Mouse (Mus musculus): ENCODE results near the gene Tmem150c.

Tmem150c gene

DNA sequence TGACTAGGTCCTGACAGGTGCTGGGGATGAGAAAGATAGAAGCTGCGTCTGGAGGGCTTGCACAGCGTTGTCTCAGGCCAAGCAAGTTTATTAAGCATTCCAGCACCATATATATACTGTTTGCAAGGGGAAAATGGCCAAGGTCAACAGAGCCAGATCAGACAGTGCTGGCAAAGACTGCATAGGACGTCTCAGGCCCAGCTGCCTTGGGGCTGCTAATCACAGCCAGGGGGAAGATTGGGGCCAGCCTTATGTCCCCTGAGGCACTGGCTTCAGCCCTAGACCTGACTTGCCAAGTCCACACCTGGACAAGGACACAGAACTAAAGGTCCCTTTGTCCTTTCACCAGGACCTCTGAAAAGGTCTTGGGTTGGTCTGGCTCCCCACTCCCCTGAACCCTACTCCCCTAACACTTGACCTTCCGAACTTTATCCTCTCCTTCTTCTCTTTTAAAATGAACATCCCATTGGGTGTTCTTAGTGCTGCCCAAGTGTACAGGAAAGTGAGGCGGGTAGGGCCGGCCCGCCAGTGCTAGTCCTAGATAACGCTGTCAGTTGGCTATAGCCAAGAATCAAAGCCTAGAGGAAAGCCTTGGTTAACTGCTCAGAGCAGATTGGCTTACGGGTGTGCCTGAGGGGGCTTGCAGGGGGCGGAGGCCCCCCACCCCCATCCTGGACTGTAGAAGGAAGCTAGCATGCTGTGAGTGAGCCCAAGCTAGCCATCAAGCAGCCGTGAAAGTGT lies 104.6 kb downstream of the Tmem150c start:
- no peak for DNase-seq (ENCODE audit: low spot score in 2 of 2)

DNA sequence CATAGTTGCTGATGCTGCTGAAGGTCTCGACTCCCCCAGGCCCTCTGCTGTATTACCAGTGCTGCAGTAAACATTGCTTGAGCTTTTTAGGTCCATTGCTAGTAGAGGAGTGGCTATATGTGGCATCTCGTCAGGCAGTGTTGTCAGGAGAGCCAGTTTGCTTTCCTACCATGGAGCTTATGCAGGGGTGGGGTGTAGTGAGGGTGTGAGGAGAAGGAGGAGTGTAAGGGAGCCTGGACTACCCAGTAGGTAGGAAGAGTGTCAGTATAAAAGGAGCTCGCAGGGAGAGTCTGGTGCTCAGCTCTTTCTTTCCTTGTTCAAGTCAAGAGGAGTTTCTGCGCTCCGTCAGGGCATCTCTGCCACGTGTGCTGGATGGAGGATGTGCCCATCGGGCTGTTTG lies 106.9 kb downstream of the Tmem150c start:
- no peak for DNase-seq (ENCODE audit: low spot score in 2 of 2)

DNA sequence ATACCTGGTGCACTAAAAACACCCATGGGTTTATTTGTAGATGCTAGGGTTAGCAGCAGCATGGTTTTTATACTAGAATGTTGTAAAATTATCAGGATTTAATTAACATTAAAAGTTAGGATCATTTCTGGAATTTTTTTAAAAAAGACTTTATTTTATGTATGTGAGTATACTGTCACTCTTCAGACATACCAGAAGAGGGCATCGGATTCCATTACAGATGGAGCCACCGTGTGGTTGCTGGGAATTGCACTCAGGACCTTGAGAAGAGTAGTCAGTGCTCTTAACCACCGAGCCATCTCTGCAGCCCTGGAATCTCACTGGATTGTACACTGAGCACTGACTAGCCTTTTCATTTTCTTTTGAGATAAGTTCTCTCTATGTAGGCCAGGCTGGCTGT lies 109.7 kb downstream of the Tmem150c start:
- no peak for DNase-seq (ENCODE audit: low spot score in 2 of 2)

DNA sequence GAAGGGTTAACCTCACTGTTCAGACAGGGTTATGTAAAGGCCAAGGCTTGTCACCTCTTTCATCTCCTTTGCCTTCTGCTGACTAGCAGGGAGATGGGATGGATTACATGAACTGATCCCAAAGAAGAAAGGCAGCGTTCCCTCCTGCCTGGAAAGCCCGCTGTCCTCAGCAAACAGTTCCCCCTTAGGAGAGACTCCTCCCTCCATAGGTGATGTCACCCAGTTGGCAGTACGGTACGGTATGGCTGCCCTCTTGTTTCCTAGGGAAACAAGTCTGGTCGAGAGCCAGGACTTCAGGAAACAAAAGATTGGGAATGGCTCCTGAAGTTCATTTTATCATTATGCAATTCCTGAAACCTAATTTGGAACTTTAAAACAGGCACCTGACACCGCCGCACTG lies 111.7 kb downstream of the Tmem150c start:
- no peak for DNase-seq (ENCODE audit: low spot score in 2 of 2)

DNA sequence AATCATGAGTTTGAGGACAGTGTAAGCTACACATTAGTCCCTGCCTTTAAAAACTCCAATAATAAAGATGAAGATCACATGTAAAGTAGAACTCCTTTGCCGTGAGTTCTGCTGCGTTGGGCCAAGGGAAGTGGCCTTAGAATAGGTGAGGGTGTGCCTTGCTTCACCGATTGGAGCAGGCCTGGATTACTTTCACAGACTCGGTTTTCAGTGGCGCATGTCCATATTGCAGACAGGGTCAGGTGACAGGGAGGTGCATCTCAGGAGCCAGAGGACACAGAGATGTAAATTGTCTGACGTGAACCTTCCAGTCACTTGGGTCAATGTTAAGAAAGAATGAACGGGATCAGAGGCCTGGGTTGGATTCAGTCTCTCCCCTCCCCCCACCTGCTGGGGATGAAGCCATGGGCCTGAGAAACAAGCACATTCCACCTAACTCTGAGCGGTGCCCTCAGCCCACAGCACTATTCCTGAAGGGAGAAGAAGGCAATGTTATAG lies 112.4 kb downstream of the Tmem150c start:
- DNase-seq (ENCODE audit: low spot score in 2 of 2), result no peak

DNA sequence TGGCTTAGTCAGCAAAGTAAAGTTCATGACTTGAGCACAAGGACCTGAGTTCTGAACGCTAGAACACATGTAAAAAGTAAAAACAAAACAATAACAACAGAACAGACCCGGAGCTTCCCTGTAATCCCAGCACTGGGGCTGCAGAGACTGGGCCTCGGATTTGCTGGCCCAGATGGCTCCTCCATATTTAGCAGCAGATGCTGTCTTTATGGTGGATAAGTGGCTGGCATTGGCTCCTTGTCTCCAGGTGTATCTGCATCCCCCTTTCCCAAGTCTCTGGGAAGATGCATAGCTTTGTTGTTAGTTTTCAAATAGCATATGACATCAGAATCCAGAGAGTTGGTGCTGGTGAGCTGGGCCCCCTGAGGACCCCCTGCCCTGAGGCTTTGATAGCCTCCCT lies 113.5 kb downstream of the Tmem150c start:
- DNase-seq (ENCODE audit: low spot score in 2 of 2), result no peak

DNA sequence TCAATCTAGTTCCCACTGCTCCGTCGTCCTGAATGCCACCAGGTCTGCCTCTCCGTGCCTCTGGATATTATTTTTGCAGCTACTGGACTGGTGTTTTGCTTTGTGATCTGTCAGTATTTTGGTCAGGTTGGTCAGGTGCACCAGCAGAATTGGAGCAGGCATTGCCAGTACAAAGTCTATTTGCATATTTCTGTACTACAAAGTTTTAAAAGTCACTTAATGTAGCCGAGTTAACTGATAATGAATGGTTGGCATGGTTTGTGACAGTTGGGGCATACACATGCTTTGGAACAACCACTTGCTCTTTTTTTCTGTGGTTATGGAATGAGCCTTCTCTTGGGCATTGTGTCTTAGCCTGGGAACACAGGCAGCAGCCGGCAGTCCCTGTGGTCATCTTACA lies 115.0 kb downstream of the Tmem150c start:
- no peak for DNase-seq (ENCODE audit: low spot score in 2 of 2)

DNA sequence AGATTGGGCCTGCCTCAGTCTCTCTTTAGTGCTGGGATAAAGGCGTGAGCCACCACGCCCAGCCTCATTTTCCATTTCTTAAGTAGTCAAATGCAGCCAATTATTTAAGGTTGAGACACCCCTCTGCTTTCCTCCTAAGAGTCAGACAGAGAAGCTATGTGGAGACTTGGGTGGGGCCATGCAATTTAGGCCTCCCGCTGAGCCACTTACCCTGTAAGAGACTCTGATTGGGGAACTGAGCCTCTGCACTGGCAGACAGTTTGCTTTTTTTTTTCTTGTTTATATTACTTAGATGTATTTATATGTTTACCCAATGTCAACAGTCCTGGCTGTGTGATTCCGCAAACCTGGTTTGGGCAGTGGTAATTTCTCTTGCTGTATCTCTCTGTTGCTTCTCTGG lies 115.6 kb downstream of the Tmem150c start:
- DNase-seq (ENCODE audit: low spot score in 2 of 2), result no peak

DNA sequence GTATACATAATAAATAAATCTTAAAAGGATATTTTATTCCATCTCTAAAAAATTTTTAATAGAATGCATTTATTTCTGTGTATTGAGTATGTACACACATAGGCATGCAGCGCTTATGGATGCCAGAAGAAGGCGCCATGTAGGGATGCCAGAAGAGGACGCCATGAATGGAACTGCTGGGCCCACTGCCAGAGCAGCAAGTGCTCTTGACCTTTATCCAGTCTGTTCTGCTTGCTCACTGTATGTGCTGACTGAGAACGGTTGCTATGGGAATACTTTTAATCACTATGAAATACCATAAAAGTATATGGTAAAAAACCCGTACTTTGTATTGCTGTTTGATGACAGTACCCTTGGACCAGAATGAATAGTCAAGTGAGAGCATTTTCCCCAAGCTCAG lies 116.2 kb downstream of the Tmem150c start:
- no peak for DNase-seq (ENCODE audit: low spot score in 2 of 2)

DNA sequence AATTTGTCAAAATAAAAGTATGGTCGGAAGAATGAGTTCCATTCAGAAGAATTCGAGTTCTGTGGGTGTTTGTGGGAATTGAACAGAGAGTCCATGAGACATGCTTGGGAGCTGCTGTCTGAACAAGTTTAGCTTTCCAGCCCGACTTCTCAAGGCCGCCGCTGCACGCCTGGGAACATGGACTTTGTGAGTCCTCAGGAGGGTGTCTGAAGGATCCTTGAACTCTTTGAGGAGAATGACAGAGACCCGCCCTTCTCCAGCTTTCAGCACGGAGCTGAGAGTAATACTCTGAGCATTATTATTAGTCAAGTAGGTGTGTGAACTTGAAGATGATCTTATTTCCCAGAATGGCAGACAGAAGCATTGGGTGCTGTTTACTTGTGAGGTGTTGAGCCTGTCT lies 117.1 kb downstream of the Tmem150c start:
- DNase-seq (ENCODE audit: low spot score in 2 of 2), result no peak

DNA sequence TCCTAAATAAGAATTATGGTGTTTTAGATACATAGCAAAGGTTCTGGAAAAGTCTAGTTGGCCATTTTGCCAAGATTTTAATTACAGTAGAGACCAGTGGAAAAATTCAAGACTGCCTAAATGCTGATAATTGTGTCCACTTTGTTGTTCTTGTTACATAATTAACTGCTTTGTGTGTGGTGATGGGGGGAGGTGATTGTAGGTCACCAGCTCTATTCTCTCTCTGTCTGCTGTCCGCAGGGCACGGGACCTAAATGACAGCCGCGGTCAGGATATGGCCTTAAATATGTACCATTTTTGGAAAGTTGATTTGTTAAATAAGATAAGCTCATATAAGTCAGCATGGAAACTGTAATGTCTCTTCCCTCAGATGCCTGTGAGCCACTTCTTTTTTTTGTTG lies 118.3 kb downstream of the Tmem150c start:
- DNase-seq (ENCODE audit: low spot score in 2 of 2), result no peak

DNA sequence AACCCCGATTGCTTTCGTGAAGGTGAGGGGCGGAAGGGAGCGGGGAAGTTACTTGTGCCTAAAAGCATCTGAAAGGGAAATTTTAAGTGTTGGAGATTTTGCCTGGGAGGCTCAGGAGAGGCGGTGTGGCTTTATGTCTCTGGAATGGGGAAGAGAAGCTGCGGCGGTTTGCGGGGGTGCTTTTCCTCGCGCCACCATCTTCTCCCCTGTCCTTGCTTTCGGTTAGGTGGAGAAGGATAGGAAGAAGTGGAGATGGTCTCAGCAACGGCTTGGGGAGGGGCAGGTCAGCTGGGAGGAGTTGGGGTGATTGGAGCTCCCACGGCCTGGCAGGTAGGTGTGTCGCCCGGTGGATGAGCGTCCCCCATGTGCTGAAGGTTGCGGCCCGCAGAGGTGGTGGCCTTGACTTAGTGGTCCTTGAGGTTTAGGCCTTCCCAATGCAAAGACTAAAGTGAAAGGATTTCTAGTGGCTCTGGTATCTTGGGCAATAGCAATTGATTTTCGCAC lies 119.3 kb downstream of the Tmem150c start:
- peak; percentile 4 to 59 for DNase-seq (ENCODE audit: low spot score in 2 of 2)

DNA sequence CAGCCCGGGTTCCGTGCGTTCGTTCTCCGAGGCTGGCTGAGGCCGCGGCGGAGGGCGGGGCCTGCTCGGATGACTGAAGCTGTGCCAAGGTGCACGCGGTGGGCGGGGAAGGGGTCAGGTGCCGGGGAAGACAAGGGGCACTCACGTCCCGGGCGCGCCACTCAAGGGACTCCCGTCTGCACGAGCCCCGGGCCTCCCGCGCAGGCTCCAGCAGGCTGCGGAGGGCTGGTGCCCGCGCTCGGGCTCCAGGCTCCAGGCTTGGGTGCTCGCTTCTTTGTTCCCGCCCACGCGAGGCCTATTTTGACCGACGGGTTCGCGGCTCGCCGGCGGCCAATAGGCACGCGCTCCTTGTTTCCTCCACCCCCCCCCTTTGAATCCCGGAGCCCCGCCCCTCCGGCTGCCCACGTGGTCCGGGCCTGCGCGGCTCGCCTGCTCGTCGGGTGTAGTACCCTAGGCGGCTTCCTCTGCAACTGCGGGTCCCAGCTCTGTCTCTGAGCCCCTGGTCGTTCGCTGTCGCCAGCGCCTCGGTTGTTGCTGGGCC lies 119.9 kb downstream of the Tmem150c start, which contains the start of the genes Hnrnpdl and Enoph1:
Gene Hnrnpdl, minus strand, starts transcription at position 63 of the 541 bp plus-strand sequence.
Gene Enoph1, plus strand, starts transcription at position 384 of the 541 bp plus-strand sequence.
- DNase-seq (ENCODE audit: low spot score in 2 of 2), result peak; percentile 88 to 94

DNA sequence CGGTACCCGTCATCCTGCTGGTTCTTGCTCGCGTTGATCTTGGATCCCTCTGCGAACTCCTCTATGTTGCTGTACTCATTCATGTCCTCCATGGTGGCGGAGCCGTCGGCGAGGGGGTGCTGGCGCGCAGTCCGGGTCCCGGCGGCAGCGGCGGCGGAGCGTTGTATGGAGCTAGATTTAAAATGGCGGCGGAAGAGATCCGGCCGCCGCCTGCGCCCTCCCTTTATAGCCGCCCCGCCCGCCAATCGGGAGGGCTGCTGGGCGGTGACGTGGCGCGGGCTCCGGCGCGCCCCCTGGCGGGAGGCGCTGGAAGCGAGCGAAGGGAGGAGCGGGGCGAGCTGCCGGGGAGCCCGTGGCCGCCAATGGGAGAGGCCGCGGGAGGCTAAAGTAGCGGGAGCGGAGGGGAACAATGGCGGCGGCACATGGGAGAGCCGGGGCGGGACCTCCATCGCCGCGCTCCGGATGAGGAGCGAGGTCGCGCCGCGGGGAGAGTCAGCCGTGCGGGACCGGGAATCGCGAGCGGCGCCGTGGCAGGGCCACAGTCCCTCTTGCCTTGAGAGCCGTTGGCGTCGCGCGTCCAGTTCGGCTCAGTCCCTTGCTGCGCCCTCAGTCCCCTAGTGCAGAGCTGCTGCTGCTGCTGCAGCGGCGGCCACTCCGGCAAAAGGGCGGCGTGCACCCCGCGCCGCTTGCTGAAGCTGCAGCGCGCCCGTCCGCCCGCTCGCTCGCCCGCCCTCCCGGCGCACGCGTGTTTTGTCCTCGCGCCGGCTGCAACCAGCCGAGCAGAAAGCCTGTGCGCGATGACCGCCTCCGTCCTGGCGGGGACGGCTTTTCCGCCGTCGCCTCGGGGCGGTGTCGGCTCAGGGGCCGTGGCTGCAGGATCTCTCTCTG lies 120.7 kb downstream of the Tmem150c start:
- peak; percentile 94 to 95 for DNase-seq (ENCODE audit: low spot score in 2 of 2)

DNA sequence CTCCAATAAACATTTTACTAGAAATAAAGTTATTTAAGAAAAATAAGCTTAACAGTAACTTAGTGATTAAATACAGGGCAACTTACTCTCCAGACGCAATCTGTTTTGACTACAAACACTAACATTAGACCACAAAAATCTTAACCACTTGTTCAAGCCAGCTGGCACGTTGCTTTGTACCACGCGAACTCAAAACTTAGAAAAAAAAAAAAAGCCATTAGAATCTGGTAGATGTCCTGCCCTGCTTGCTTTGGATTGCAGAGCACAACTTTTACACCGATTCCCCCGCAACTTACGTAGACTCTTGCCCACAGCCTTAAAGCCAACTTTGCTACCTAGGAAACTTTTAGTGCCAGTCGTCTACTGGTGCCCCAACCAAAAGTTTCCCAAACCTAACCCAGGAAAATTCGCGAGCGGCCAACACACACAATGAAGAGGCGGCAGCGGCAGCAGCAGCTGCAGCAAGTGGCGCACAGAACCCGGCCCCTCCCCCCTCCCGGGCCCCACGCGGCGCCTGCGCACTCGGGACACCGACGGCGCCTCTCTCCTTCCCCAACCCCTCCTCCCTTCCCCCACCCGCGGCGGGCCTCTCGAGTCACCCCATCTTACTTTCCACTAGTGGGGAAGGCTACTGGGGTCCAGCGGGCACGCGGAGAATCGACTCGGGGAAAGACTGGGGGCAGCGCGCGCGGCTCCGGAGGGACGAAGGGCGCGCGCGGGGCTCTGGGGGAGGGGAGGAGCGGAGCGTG lies 121.5 kb downstream of the Tmem150c start:
- peak; percentile 85 to 87 for DNase-seq (ENCODE audit: low spot score in 2 of 2)

DNA sequence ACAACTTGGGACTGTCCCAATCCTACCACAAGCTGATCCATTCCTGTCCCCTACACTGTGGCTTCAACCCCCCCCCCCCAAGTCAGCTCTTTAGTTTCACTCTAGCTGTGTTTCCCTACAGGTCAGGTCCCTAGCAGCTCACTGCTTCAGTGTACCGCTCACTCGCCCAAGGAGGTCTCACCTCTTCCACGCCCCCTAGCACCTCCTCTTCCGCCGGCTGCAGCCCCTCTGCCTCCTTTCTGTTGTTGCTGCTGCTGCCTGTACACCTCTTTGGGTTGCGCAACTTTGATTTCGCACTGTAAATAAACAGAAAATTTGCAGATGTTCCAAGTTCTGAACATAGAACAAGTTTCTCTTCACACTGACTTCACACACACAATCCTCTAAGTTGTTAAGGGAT lies 122.9 kb downstream of the Tmem150c start:
- no peak for DNase-seq (ENCODE audit: low spot score in 2 of 2)

DNA sequence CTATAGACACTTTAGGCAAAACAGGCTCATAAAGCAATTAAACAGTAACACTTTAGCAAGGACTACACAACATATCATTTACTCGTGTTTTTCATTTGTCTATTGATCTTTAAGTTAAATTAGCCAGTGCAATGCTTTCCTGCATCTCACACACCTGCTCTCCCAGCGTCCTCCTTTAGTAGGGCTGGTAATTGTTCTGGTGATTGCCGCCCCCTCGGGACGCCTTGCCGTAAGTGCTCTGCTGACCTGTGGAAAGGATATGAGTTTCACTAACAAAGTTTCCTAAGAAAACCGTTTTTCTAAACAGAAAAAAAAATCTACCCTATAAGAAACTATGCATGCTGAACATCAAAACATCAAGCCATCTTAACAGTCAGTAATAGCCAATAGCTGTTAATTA lies 123.7 kb downstream of the Tmem150c start:
- DNase-seq (ENCODE audit: low spot score in 2 of 2), result no peak

DNA sequence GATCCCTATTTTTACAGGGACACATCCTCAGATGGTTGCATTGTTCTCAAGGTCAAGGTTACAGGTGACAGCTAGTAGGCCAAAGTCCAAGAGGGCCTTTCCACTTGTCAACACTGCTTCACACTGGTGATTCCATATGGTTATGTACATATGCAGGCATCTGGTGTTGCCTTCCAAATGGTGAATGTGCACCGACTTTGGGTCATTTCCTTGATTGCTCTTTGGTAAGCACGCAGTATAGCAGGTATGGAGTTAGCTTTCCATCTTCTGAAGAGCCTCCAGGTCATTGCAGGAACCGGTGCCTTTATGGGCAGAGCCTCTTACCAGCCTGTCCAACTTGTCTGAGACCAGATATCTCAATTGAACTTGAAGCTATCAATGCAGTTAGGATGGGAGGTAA lies 127.0 kb downstream of the Tmem150c start:
- no peak for DNase-seq (ENCODE audit: low spot score in 2 of 2)

DNA sequence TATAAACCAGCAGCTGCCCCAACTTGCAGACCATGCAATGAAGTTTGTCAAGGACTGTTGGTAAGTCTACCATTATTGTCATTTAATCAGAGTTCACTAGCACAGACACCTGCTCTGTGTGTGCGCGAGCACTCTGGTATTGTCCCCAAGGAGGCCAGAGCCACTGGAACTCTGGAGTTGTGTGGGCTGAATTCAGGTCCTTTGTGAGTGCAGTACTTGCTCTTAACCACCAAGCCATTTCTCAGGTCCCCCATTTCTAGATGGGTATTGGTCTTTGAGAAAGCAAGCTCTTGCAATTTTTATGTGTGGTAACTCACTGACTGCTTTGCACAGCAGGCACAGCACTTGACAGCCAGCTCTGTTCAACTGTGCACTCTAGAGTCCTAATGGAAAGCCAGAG lies 127.5 kb downstream of the Tmem150c start:
- no peak for DNase-seq (ENCODE audit: low spot score in 2 of 2)

DNA sequence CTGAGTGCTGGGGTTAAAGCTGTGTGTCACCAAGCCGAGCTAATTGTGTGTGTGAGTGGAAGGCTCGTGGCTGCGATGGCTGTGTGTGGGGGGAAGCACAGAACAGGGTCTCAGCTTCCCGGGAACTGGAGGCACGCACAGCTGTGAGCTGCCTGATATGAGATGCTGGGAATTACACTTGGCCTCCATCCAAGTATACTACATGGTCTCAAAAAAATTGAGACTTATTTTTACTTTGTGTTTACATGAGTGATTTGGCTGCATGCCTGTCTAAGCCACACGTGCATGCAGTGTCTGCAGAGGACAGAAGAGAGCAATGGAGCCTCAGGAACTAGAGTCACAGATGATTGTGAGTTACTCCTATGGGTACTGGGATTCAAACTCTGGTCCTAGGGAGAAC lies 129.5 kb downstream of the Tmem150c start:
- no peak for DNase-seq (ENCODE audit: low spot score in 2 of 2)

Measured in urinary bladder, adult 18-20 months (tissue).